Mouse (Mus musculus) midbrain, embryonic 14.5 days (tissue): ENCODE data around the gene Eefsec. TPM values are rescaled to one million over a fixed set of nuclear protein-coding genes. Genes with fewer than 3 reads are reported as not detected.
A peak's percentile ranks its signal among the peaks of the same experiment; 100 is the strongest.

Experiments
- ATAC-seq: fragments of 200-750 bp; cut with Nextera tagmentation; 2 replicates; pipeline ENCODE4 v1.8.0; 2017; ENCODE audit warnings: moderate number of reproducible peaks, moderate library complexity; ENCODE audit not compliant: low FRiP score, low TSS enrichment
- DNase-seq: peaks from one replicate; pipeline ENCODE4 v3.0.0-alpha.2; 2015
- H3K27ac ChIP-seq: fragments of 300-500 bp; sonication (generic); replicated peaks from 2 replicates; pipeline ENCODE4 v1.5.1; 2014; ENCODE audit warnings: mild to moderate bottlenecking, low read depth, low read length, moderate library complexity
- H3K27me3 ChIP-seq: fragments of 300-500 bp; sonication (generic); 2 replicates; pipeline ENCODE4 v1.6.1; 2014; ENCODE audit warnings: low read length, control low read depth, mixed read lengths; ENCODE audit not compliant: control insufficient read depth, insufficient read depth
- H3K36me3 ChIP-seq: fragments of 300-500 bp; sonication (generic); 2 replicates; pipeline ENCODE4 v1.6.1; 2014; ENCODE audit warnings: low read length, control low read depth; ENCODE audit not compliant: control insufficient read depth, insufficient read depth
- H3K4me1 ChIP-seq: fragments of 300-500 bp; sonication (generic); 2 replicates; pipeline ENCODE4 v1.6.1; 2014; ENCODE audit warnings: mild to moderate bottlenecking, antibody characterized with exemption, low read length, control low read depth; ENCODE audit not compliant: control insufficient read depth, insufficient read depth
- H3K4me2 ChIP-seq: fragments of 300-500 bp; sonication (generic); 2 replicates; pipeline ENCODE4 v1.6.1; 2014; ENCODE audit warnings: mild to moderate bottlenecking, low read length, moderate library complexity
- H3K4me3 ChIP-seq: fragments of 300-500 bp; sonication (generic); replicated peaks from 2 replicates; pipeline ENCODE4 v1.5.1; 2014; ENCODE audit warnings: low read depth, low read length
- H3K9ac ChIP-seq: fragments of 300-500 bp; sonication (generic); replicated peaks from 2 replicates; pipeline ENCODE4 v1.6.1; 2014; ENCODE audit warnings: mild to moderate bottlenecking, low read length, moderate library complexity
- H3K9me3 ChIP-seq: fragments of 300-500 bp; sonication (generic); 2 replicates; pipeline ENCODE4 v1.6.1; 2016; ENCODE audit warnings: low read length, control low read depth, mixed read lengths; ENCODE audit not compliant: control insufficient read depth
- WGBS: fragments of 180-500 bp; shearing (Covaris S2); extraction: QIAGEN DNeasy Blood & Tissue Kit; methylation state at CpG from one replicate; pipeline ENCODE4 v1.1.7; 2014; 5-methylcytosine and 5-hydroxymethylcytosine counted together
- polyA plus RNA-seq: library from polyadenylated mRNA; unstranded; fragments of >200 nt; fragmentation: Nextera tagmentation; extraction: Ambion mirVana; gene quantifications from 2 replicates; pipeline ENCODE4 v1.2.1, GENCODE M21; 2014

Eefsec gene
- polyA plus RNA-seq, 1 experiment from 2014 or later, result 28.0 TPM

DNA sequence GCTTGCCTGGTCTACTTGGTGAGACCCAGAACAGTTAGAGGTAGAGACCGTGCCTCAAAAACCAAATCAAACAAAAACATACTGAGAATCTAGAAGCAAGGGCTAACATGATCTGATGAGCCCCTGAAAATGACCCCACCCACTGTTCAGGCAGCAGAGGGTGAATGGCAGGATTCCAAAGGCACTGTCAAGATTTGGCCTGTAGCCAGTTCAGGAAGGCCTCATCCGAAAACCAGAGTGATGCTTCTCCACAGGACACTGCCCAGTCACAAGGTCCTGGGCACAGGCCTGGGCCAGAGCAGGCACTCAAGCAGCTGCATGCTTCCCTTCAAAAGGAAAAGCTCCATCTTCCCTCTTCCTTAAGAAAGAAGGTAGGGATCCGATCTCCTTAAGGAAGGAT lies 2.9 kb downstream of the Eefsec start:
- 79% methylated on average over 3 of the region's 3 CpGs for WGBS
- H3K36me3 ChIP-seq, result no peaks in the 10 kb centered on the region
- no peak overlapping the region for H3K4me3 ChIP-seq
- H3K27me3 ChIP-seq, result no peaks in the 10 kb centered on the region
- H3K4me1 ChIP-seq, result 0 out of 2 replicates have a peak, but pooled peaks cover 3% of the 10 kb centered on the region
- no peak for ATAC-seq
- no peak for DNase-seq
- no peaks in the 10 kb centered on the region for H3K9me3 ChIP-seq
- no peak overlapping the region for H3K4me2 ChIP-seq
- H3K27ac ChIP-seq, result no peak overlapping the region
- no peak overlapping the region for H3K9ac ChIP-seq

DNA sequence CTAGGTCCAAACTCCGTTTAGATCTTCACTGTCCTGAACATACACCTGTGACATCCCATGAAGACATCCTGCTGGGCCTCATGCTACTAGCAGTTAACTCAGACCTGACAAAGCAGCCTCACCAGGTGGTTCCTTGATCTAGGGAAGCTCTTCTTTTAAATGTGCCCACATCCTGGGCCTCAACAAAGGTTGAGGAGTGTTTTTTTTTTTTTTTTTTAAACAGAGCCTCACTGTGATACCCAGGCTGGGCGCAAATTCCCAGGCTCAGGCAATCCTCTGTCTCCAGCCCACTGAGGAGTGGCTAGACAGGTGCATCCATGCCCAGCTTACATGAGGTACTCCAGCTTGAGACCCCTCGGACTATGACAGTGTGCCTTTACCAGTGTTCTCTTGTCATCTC lies 3.8 kb downstream of the Eefsec start:
- no peaks in the 10 kb centered on the region for H3K27me3 ChIP-seq
- no peak overlapping the region for H3K9ac ChIP-seq
- DNase-seq (no peak), ATAC-seq (no peak)
- no peak overlapping the region for H3K4me3 ChIP-seq
- H3K27ac ChIP-seq, result no peak overlapping the region
- no peaks in the 10 kb centered on the region for H3K9me3 ChIP-seq
- 0 out of 2 replicates have a peak, but pooled peaks cover 3% of the 10 kb centered on the region for H3K4me1 ChIP-seq
- no peaks in the 10 kb centered on the region for H3K36me3 ChIP-seq
- no peak overlapping the region for H3K4me2 ChIP-seq
- 77% methylated on average over 3 of the region's 3 CpGs for WGBS

DNA sequence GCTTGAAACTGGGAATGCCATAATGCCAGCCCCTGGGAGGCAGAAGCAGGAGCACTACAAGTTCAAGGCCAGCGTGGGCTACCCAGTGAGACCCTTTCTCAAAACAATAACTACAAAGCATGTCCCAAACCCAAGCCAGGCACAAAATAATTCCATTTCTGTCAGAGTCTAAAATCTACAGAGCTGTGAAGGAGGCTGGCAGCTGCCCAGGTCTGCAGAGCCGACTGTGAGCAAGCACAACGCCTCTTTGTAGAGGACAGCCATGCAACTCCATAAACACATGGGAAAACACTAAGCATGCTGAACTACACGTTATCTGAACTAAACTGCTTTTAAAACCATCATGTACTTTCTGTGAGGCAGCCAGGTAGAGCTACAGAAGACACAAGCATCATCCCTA lies 7.3 kb downstream of the Eefsec start:
- no peak overlapping the region for H3K4me3 ChIP-seq
- H3K9ac ChIP-seq, result no peak overlapping the region
- no peak overlapping the region for H3K27ac ChIP-seq
- no peaks in the 10 kb centered on the region for H3K27me3 ChIP-seq
- no peak overlapping the region for H3K4me2 ChIP-seq
- DNase-seq (no peak), ATAC-seq (no peak)
- H3K9me3 ChIP-seq, result no peaks in the 10 kb centered on the region
- H3K4me1 ChIP-seq, result no peaks in the 10 kb centered on the region
- WGBS, result 81% methylated on average over 4 of the region's 4 CpGs
- H3K36me3 ChIP-seq, result no peaks in the 10 kb centered on the region

DNA sequence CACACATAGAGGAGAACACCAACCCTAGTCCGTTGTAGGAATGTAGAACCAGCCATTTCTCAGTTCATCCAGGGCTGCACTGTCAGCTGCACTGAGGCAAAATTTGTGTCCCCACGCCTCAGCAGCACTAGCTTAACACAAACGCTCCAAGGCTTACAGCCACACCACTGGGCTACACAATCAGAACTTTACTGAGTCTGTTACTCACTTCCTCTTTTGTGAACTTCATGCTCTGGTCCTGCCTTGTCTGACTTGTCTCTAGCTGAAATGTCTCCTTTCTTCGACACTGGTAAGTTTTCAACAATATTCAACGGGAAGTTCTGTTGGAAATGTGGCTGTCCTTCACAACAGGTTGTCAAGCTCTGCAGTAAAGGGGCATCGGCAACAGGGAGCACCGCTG lies 10.7 kb downstream of the Eefsec start:
- Histone ChIP-seq H3K36me3 (no peaks in the 10 kb centered on the region), H3K27me3 (no peaks in the 10 kb centered on the region), H3K9ac (no peak overlapping the region), H3K4me2 (no peak overlapping the region), H3K4me1 (no peaks in the 10 kb centered on the region), H3K27ac (no peak overlapping the region), H3K9me3 (no peaks in the 10 kb centered on the region), H3K4me3 (no peak overlapping the region)
- ATAC-seq (no peak), DNase-seq (no peak)
- 90% methylated on average over 7 of the region's 7 CpGs for WGBS

DNA sequence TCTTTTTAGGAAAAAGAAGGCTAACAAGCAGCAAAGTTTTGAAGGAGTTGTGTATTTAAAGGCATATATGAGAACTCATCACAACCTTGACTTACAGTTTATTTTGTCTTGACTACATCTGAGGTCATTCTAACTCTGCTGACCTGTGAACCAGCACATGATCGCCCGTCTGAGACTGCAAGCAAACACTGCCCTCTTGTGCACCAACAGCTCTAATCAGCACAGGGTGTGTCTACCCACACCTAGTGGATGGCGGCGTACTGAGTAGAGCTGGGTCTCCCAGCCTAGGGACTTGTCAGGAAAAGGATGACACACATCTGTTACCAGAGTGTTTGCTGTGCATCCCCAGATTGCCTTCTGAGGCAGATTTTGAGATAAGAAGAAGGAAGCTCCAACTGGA lies 15.1 kb downstream of the Eefsec start:
- DNase-seq, result peak; percentile 50
- H3K27ac ChIP-seq, result no peak overlapping the region
- H3K27me3 ChIP-seq, result no peaks in the 10 kb centered on the region
- H3K4me2 ChIP-seq, result no peak overlapping the region
- no peaks in the 10 kb centered on the region for H3K4me1 ChIP-seq
- no peaks in the 10 kb centered on the region for H3K9me3 ChIP-seq
- no peak overlapping the region for H3K4me3 ChIP-seq
- no peak for ATAC-seq
- H3K36me3 ChIP-seq, result no peaks in the 10 kb centered on the region
- no peak overlapping the region for H3K9ac ChIP-seq
- WGBS, result 37% methylated on average over 4 of the region's 4 CpGs

DNA sequence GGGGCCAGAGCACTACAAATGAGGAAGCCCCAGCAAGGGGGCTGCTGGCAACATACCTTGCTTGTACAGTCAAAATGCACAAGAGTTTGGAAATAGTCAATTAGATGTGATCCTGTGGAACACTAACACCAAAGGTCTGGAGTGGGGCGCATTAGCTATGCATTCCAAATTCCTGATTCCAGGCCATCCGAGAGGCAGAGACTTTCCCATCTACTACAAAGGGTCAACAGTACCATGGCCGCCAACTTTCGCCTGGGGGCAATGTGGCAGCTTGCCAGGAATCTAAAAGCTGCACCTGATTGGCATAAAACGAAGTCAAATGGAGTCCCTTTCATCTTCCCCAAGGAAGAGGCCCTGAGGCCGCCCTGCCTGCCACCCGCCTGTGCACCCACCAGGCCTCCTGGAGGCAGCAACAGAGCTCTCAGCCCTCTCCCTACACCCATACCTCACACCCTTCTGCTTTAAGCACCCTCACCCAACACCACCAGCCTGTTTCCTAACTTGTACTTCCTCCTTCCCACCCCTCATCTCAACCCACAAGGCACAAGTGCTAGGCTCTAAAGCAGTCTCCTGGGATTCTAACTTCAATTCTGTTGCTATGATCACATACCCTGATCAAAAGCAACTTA lies 30.1 kb downstream of the Eefsec start:
- H3K27me3 ChIP-seq, result no peaks in the 10 kb centered on the region
- peak; percentile 62 for DNase-seq
- H3K4me3 ChIP-seq, result no peak overlapping the region
- H3K4me2 ChIP-seq, result no peak overlapping the region
- H3K9ac ChIP-seq, result no peak overlapping the region
- H3K4me1 ChIP-seq, result peaks cover 7% of the 10 kb centered on the region; the same call in 1 of the 2 replicates
- no peak overlapping the region for H3K27ac ChIP-seq
- H3K36me3 ChIP-seq, result no peaks in the 10 kb centered on the region
- ATAC-seq, result no peak
- no peaks in the 10 kb centered on the region for H3K9me3 ChIP-seq
- WGBS, result 55% methylated on average over 7 of the region's 7 CpGs

DNA sequence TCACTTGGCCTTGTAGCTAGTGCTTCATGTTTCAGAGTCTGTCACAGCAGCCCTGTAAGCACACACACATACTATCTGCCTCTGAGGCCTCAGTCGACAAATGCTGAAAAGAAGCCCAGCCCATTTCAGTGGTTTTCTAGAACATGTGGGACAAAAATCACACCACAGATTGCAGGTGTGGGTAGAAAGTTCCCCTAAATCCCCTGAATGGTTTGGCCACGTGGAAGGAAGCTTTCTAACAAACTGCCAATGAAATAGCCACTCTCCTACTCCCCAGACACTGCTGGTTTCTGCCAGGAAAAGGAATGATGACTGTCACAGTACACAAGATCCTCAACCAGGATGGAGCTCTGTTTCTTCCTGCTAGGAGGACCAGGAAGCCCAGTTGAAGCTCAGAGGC lies 33.7 kb downstream of the Eefsec start:
- Histone ChIP-seq H3K4me3 (no peak overlapping the region), H3K9me3 (no peaks in the 10 kb centered on the region), H3K27ac (no peak overlapping the region), H3K36me3 (no peaks in the 10 kb centered on the region), H3K4me1 (peaks cover 15% of the 10 kb centered on the region), H3K4me2 (no peak overlapping the region), H3K27me3 (no peaks in the 10 kb centered on the region), H3K9ac (no peak overlapping the region)
- DNase-seq, result no peak
- 71% methylated on average over 2 of the region's 2 CpGs for WGBS
- ATAC-seq, result no peak

DNA sequence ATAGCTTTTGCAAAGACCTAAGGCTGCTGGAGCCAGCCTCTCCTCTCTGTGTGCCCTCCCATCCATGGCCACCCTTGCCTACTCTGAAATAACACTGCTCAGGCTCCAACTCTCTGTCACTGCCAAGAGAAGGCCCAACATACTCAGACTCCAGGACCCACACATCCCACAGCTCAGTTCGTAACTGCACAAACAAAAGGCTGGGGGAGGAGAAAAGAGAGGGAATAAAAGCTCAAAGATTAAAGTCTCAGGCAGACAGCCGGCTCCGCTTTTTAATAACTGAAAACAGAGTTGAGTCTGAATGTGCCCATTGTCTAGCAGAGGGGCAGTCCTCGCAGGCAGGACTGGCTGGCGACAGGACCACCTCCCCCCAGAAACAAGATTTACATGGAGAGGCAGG lies 36.8 kb downstream of the Eefsec start:
- 5% methylated on average over 5 of the region's 5 CpGs for WGBS
- peak; percentile 60; the same call in 1 of the 2 replicates for ATAC-seq

DNA sequence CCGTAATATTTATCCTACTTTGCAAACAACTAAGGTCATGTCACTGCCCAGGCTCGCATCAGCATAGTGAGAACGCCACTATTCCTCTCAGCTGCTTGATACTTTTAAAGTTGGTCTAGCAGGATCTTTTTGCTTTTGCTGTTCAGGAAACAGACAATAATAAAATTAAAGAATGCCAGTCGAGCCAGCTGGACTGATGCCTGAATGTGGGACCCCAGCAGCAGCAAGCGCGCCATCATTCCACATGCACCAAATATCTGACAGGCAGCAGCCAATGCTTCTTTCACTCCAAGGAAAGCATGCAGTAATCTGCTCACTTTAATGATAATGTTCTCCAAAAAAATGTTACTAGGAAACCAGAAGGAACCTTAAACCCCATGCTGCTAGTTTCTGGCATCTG lies 45.9 kb downstream of the Eefsec start:
- Histone ChIP-seq H3K4me1 (no peaks in the 10 kb centered on the region), H3K9me3 (no peaks in the 10 kb centered on the region), H3K9ac (no peak overlapping the region), H3K27me3 (no peaks in the 10 kb centered on the region), H3K4me3 (no peak overlapping the region), H3K4me2 (no peak overlapping the region), H3K27ac (no peak overlapping the region), H3K36me3 (no peaks in the 10 kb centered on the region)
- 84% methylated on average over 6 of the region's 6 CpGs for WGBS
- DNase-seq, result no peak
- no peak for ATAC-seq

More for the DNA sequence above, 36.8 kb downstream of the Eefsec start:
- H3K9ac ChIP-seq, result no peak overlapping the region
- H3K4me2 ChIP-seq, result no peak overlapping the region
- H3K36me3 ChIP-seq, result no peaks in the 10 kb centered on the region
- H3K4me1 ChIP-seq, result peaks cover 8% of the 10 kb centered on the region
- peak; percentile 44 for DNase-seq
- H3K27me3 ChIP-seq, result no peaks in the 10 kb centered on the region
- H3K27ac ChIP-seq, result no peak overlapping the region
- H3K4me3 ChIP-seq, result no peak overlapping the region
- H3K9me3 ChIP-seq, result no peaks in the 10 kb centered on the region
